In the genomic region with DNA sequence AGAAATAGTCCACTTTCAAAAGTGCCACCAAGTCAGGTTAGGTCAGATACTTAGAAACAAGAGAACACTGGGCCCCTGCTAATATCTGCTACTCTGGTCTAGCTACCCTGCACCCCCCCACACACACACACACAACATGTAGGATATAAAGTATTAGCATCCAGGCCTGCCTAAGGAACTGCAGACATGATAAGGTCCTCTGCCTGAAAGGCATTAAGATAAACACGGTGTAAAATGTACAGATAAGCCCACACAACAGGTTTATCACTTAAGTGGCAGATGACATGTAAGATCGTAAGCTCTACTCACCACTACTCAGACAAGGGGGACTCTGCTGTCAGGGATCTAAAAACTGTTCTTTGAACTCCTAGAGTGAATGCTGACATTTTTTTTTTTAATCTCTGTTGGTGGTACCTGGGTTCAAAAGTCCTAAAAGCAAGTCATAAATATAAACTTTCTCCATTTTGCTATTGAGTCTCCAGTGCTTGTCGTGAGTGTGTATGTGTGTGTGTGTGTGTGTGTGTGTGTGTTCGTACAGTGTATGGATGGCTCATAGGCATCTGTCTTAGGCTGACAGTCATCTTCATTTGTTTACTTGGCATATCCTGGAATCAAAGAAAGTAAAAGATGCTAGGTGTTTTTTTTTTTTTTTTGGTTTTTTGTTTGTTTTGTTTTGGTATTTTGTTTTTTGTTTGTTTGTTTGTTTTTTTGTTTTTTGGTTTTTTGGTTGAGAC, we compare ENCODE assay signal across 33 mouse cellular contexts. TPM values are rescaled to one million over a fixed set of nuclear protein-coding genes. Genes with fewer than 3 reads are reported as not detected.
DNase-seq lines count a peak whose midpoint lies in the region; ATAC-seq and TF ChIP-seq lines count a peak whose summit lies in the region.
"Had no signal": no experiment of that assay in that cellular context is flagged by ENCODE, and none has a peak within 500 bp of the region (broad histone marks: within the 10 kb centered on the region; RNA-seq: fewer than 3 reads in every experiment).

No protein-coding gene starts in this region.

- no peak overlapping the region for H3K9ac ChIP-seq in liver, embryonic 15.5 days
- no peak overlapping the region for H3K9ac ChIP-seq in midbrain, embryonic 15.5 days
- H3K9ac ChIP-seq: forebrain, embryonic 12.5 days; hindbrain, embryonic 14.5 days; limb, embryonic 13.5 days had no signal

- H3K36me3 ChIP-seq in G1E (replicated peaks): no peaks in the 10 kb centered on the region
- H3K36me3 ChIP-seq in liver, embryonic 15.5 days (replicated peaks): no peaks in the 10 kb centered on the region
- H3K36me3 ChIP-seq in midbrain, embryonic 15.5 days (replicated peaks): no peaks in the 10 kb centered on the region
- H3K36me3 ChIP-seq: forebrain, embryonic 12.5 days; heart, embryonic 10.5 days; limb, embryonic 13.5 days; midbrain, embryonic 10.5 days had no signal

- H3K4me2 ChIP-seq in liver, embryonic 15.5 days: peak overlapping the region; percentile 31; the same call in 1 of the 2 replicates
- no peak overlapping the region for H3K4me2 ChIP-seq in midbrain, embryonic 15.5 days
- H3K4me2 ChIP-seq: forebrain, embryonic 12.5 days; hindbrain, embryonic 14.5 days; limb, embryonic 13.5 days had no signal

- 29% methylated on average over 4 of the region's 4 CpGs for WGBS in liver, embryonic 15.5 days (ENCODE audit: insufficient replicate concordance)
- 86% methylated on average over 4 of the region's 4 CpGs for WGBS in midbrain, embryonic 15.5 days

- peak; percentile 61 for DNase-seq in G1E (ENCODE audit: low spot score)
- DNase-seq in MEL-GATA-1-ER (ENCODE audit: extremely low read depth, low read depth): peak; percentile 11
- DNase-seq in liver: peak; percentile 64
- DNase-seq in natural killer cell, adult 2 months (ENCODE audit: low spot score in 2 of 2): no peak
- DNase-seq in cerebellum, adult 11-12 months: no peak
- DNase-seq in right cerebral cortex, postnatal 36 days (ENCODE audit: low spot score in 2 of 2): no peak
- DNase-seq: adrenal gland, postnatal 10 days; cerebellum, adult 2 months; cerebellum, postnatal 14 days; gastrocnemius, postnatal 14 days; kidney, adult 2 months; kidney, postnatal 36 days; lung, adult 2 months; lung, postnatal 10 days; spleen, adult 18-20 months; thymus, postnatal 4 days had no signal

- no peak overlapping the region for H3K4me3 ChIP-seq in G1E (ENCODE audit: low read depth, low read length)
- H3K4me3 ChIP-seq in liver, embryonic 15.5 days (replicated peaks): no peak overlapping the region
- no peak overlapping the region for H3K4me3 ChIP-seq in midbrain, embryonic 15.5 days
- H3K4me3 ChIP-seq: erythroblast, embryonic 14.5 days; forebrain, embryonic 12.5 days; heart, embryonic 10.5 days; layer of hippocampus, adult 2 months; limb, embryonic 13.5 days; midbrain, embryonic 10.5 days had no signal

- H3K4me1 ChIP-seq in G1E (ENCODE audit: insufficient read depth, low read depth, low read length): peaks cover 34% of the 10 kb centered on the region
- peaks cover 21% of the 10 kb centered on the region for H3K4me1 ChIP-seq in liver, embryonic 15.5 days (replicated peaks)
- H3K4me1 ChIP-seq in midbrain, embryonic 15.5 days: no peaks in the 10 kb centered on the region
- H3K4me1 ChIP-seq: forebrain, embryonic 12.5 days; limb, embryonic 13.5 days; midbrain, embryonic 10.5 days had no signal

- 0 out of 2 replicates have a peak, but pooled peaks cover 5% of the 10 kb centered on the region for H3K9me3 ChIP-seq in G1E (replicated peaks)
- no peaks in the 10 kb centered on the region for H3K9me3 ChIP-seq in liver, embryonic 15.5 days (replicated peaks)
- no peaks in the 10 kb centered on the region for H3K9me3 ChIP-seq in midbrain, embryonic 15.5 days
- H3K9me3 ChIP-seq: forebrain, embryonic 12.5 days; heart, embryonic 10.5 days; limb, embryonic 13.5 days; midbrain, embryonic 10.5 days had no signal

- no peak for TF ChIP-seq CTCF in G1E (IDR thresholded peaks at IDR 0.05; ENCODE audit: low read depth, low read length)

- H3K27ac ChIP-seq in liver, embryonic 15.5 days (replicated peaks): 0 out of 2 replicates have a peak overlapping the region, but pooled peaks have one; percentile 20
- no peak overlapping the region for H3K27ac ChIP-seq in midbrain, embryonic 15.5 days
- H3K27ac ChIP-seq: forebrain, embryonic 12.5 days; heart, embryonic 10.5 days; hindbrain, embryonic 14.5 days; layer of hippocampus, adult 2 months; limb, embryonic 13.5 days; macrophage; midbrain, embryonic 10.5 days had no signal

- no peaks in the 10 kb centered on the region for H3K27me3 ChIP-seq in G1E (ENCODE audit: insufficient read depth, low read length)
- no peaks in the 10 kb centered on the region; the same call in 1 of the 2 replicates for H3K27me3 ChIP-seq in liver, embryonic 15.5 days
- no peaks in the 10 kb centered on the region for H3K27me3 ChIP-seq in midbrain, embryonic 15.5 days (replicated peaks)
- H3K27me3 ChIP-seq: forebrain, embryonic 12.5 days; limb, embryonic 13.5 days had no signal

- peak; percentile 96 for ATAC-seq in G1E (ENCODE audit: extremely low read depth, insufficient number of reproducible peaks, low FRiP score, poor library complexity, severe bottlenecking)
- ATAC-seq in liver, embryonic 15.5 days (ENCODE audit: insufficient read depth): peak; percentile 99
- no peak for ATAC-seq in midbrain, embryonic 15.5 days (replicated peaks)
- ATAC-seq: CD4-positive, CD25-positive, alpha-beta regulatory T cell, adult 4 months had no signal

RNA-seq across cellular contexts. Expression of a gene that starts 52.2 kb away (rescaled TPM):
- 0.60 TPM in 1 of 2 replicates, not detected in the other for total RNA-seq in G1E (2014; fragmentation: Nextera tagmentation)
- 0.05 and 0.12 TPM in 2 replicates for total RNA-seq in G1E (2017)
- 0.09 TPM in 2 replicates for polyA plus RNA-seq in G1E (2012)
- polyA plus RNA-seq in liver, embryonic 15.5 days (2015; fragmentation: Nextera tagmentation; extraction: Ambion mirVana): not detected in 2 replicates
- polyA plus RNA-seq in midbrain, embryonic 15.5 days (2015; fragmentation: Nextera tagmentation; extraction: Ambion mirVana): 0.08 TPM in 1 of 2 replicates, not detected in the other
- total RNA-seq: granulocyte monocyte progenitor cell, adult 5-6 weeks; hematopoietic stem cell, adult 5-6 weeks; layer of hippocampus, adult 2 months; left cerebral cortex, postnatal 36 days had no signal
- polyA plus RNA-seq: cerebellum, adult 2 months; erythroblast, embryonic 14.5 days; forebrain, embryonic 12.5 days; heart, embryonic 10.5 days; hindbrain, embryonic 14.5 days; kidney, adult 2 months; kidney, embryonic 16.5 days; limb, embryonic 13.5 days; midbrain, embryonic 10.5 days; neural tube, embryonic 14.5 days; thymus, postnatal 0 days had no signal

Comparison
In these comparisons a context has a peak if more than half of its experiments do, and no peak if none do; other contexts are left out.
1. DNase-seq: peak in G1E (single experiment), MEL-GATA-1-ER (single experiment) and liver (single experiment); none in natural killer cell, adult 2 months (0 of 2), cerebellum, adult 11-12 months (single experiment) and right cerebral cortex, postnatal 36 days (0 of 2).